Mouse (Mus musculus): ENCODE data around the gene 9530053A07Rik. TPM values are rescaled to one million over a fixed set of nuclear protein-coding genes. Genes with fewer than 3 reads are reported as not detected.

Gene 9530053A07Rik
- total and polyA plus RNA-seq, 3 experiments = 0.08 TPM; not detected in 2

DNA sequence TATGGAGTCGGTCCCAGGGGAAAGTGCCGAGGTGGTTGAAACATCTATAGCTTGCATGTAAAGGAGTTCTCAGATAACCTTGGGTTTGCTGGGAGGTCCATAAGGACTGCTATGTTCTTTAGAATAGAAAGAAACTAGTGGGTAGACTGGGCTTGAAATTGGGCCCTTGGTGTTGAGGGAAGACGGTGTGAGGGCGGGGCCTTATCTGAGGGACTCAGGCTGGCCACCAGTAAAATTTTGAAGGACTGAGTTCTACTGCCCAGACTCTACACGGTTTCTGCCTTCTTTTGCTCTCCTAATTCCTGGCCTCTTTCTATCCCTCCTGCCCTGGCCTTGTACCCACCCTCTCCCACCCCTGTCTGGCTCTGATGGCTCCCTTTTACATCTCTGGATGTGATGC, 51.6 kb downstream of the 9530053A07Rik start:
- WGBS = 55% methylated on average over 5 of the region's 5 CpGs
- no peaks in the 10 kb centered on the region for H3K36me3 ChIP-seq (ENCODE audit: control insufficient read depth, insufficient read depth, low read length)
- peak overlapping the region; percentile 93; the same call in 1 of the 2 replicates for H3K4me3 ChIP-seq
- DNase-seq = no peak
- H3K27me3 ChIP-seq (ENCODE audit: control insufficient read depth, insufficient read depth, low read length) = no peaks in the 10 kb centered on the region
- H3K27ac ChIP-seq = no peak overlapping the region; the same call in 1 of the 2 replicates
- intact Hi-C loops (cut with DNase I) = loop anchor here (2.0 kb wide), 1 partner anchor 26 kb away; no protein-coding TSS in a partner anchor
- TF ChIP-seq CTCF (IDR thresholded peaks at IDR 0.05) (no peak), POLR2A (IDR thresholded peaks at IDR 0.05; ENCODE audit: insufficient read depth, low read depth, low read length) (no peak), EP300 (IDR thresholded peaks at IDR 0.05; ENCODE audit: insufficient read depth, low read depth, low read length) (no peak)
- peaks cover 3% of the 10 kb centered on the region; the same call in 1 of the 2 replicates for H3K79me2 ChIP-seq (replicated peaks; ENCODE audit: control insufficient read depth, insufficient read depth, low read length)
- peaks cover 2% of the 10 kb centered on the region; the same call in 1 of the 2 replicates for H3K4me1 ChIP-seq (ENCODE audit: control insufficient read depth, insufficient read depth, low read length)
- H3K9ac ChIP-seq (ENCODE audit: low read depth, low read length) = no peak overlapping the region

DNA sequence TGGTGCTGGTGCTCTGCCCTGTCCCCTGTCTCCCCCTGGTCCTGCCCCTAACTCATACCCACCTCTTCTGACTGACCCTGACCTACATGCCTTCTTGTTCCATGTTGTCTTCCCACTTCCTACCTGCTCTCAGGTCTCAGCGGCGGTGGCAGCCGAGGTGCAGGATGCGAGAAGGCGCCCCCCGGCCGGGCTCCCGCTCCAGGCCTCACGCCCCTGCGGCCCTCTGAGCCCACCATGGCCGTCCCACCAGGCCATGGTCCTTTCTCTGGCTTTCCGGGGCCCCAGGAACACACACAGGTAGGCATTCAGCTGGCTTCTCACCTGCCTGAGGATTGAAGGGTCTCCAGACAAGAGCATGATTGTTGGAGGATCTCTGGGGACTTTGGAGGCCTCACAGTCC, 52.1 kb downstream of the 9530053A07Rik start:
- H3K4me1 ChIP-seq (ENCODE audit: control insufficient read depth, insufficient read depth, low read length) = peaks cover 2% of the 10 kb centered on the region; the same call in 1 of the 2 replicates
- no peaks in the 10 kb centered on the region for H3K36me3 ChIP-seq (ENCODE audit: control insufficient read depth, insufficient read depth, low read length)
- H3K27ac ChIP-seq = no peak overlapping the region
- H3K79me2 ChIP-seq (replicated peaks; ENCODE audit: control insufficient read depth, insufficient read depth, low read length) = peaks cover 3% of the 10 kb centered on the region; the same call in 1 of the 2 replicates
- DNase-seq = no peak
- TF ChIP-seq CTCF (IDR thresholded peaks at IDR 0.05) (no peak), POLR2A (IDR thresholded peaks at IDR 0.05; ENCODE audit: insufficient read depth, low read depth, low read length) (no peak), EP300 (IDR thresholded peaks at IDR 0.05; ENCODE audit: insufficient read depth, low read depth, low read length) (no peak)
- intact Hi-C loops (cut with DNase I) = loop anchor here (2.0 kb wide), 1 partner anchor 25 kb away; no protein-coding TSS in a partner anchor
- H3K4me3 ChIP-seq = no peak overlapping the region
- 94% methylated on average over 12 of the region's 12 CpGs for WGBS
- no peak overlapping the region for H3K9ac ChIP-seq (ENCODE audit: low read depth, low read length)
- H3K27me3 ChIP-seq (ENCODE audit: control insufficient read depth, insufficient read depth, low read length) = no peaks in the 10 kb centered on the region

DNA sequence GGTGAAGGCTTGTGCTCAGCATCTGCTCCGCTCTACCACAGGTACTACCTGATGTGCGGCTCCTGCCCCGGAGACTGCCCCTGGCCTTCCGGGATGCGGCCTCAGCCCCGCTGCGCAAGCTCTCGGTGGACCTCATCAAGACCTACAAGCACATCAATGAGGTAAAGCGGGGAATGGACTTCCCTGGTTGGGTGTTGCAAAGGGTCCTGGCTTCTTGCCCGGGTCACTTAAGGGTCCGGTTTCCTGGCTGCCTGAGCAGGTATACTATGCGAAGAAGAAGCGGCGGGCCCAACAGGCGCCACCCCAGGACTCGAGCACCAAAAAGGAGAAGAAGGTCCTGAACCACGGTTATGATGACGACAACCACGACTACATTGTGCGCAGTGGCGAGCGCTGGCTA, 53.1 kb downstream of the 9530053A07Rik start:
- intact Hi-C loops (cut with DNase I) = no loop called here
- no peaks in the 10 kb centered on the region for H3K27me3 ChIP-seq (ENCODE audit: control insufficient read depth, insufficient read depth, low read length)
- no peak overlapping the region for H3K9ac ChIP-seq (ENCODE audit: low read depth, low read length)
- no peak for DNase-seq
- H3K27ac ChIP-seq = no peak overlapping the region
- TF ChIP-seq CTCF (IDR thresholded peaks at IDR 0.05) (no peak), POLR2A (IDR thresholded peaks at IDR 0.05; ENCODE audit: insufficient read depth, low read depth, low read length) (no peak), EP300 (IDR thresholded peaks at IDR 0.05; ENCODE audit: insufficient read depth, low read depth, low read length) (no peak)
- no peaks in the 10 kb centered on the region for H3K36me3 ChIP-seq (ENCODE audit: control insufficient read depth, insufficient read depth, low read length)
- 92% methylated on average over 22 of the region's 22 CpGs for WGBS
- peaks cover 2% of the 10 kb centered on the region; the same call in 1 of the 2 replicates for H3K4me1 ChIP-seq (ENCODE audit: control insufficient read depth, insufficient read depth, low read length)
- no peak overlapping the region for H3K4me3 ChIP-seq
- peaks cover 3% of the 10 kb centered on the region; the same call in 1 of the 2 replicates for H3K79me2 ChIP-seq (replicated peaks; ENCODE audit: control insufficient read depth, insufficient read depth, low read length)

DNA sequence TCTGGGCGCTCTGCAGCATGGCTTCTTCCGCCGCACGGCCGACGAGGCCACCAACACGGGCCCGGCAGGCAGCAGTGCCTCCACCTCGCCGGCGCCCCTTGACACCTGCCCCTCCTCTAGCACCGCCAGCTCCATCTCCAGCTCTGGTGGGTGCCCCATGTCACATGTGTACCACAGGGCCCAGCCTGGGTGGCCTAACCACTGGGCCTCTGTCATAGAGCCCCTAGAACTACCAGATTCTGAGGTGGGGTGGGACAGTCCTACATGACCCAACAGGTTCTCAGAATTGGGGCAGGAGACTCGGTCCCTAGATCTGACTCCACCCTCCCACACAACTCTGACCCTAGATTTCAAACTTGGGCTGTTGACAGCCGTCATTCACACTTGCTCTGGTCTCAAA, 56.6 kb downstream of the 9530053A07Rik start:
- no peak for TF ChIP-seq CTCF (IDR thresholded peaks at IDR 0.05)
- no peak for TF ChIP-seq EP300 (IDR thresholded peaks at IDR 0.05; ENCODE audit: insufficient read depth, low read depth, low read length)
- no peak for TF ChIP-seq POLR2A (IDR thresholded peaks at IDR 0.05; ENCODE audit: insufficient read depth, low read depth, low read length)
- Histone ChIP-seq H3K36me3 (ENCODE audit: control insufficient read depth, insufficient read depth, low read length) (no peaks in the 10 kb centered on the region), H3K9ac (ENCODE audit: low read depth, low read length) (no peak overlapping the region), H3K79me2 (replicated peaks; ENCODE audit: control insufficient read depth, insufficient read depth, low read length) (no peaks in the 10 kb centered on the region), H3K4me1 (ENCODE audit: control insufficient read depth, insufficient read depth, low read length) (no peaks in the 10 kb centered on the region), H3K4me3 (no peak overlapping the region), H3K27me3 (ENCODE audit: control insufficient read depth, insufficient read depth, low read length) (no peaks in the 10 kb centered on the region), H3K27ac (no peak overlapping the region)
- DNase-seq = no peak
- intact Hi-C loops (cut with DNase I) = no loop called here
- WGBS = 91% methylated on average over 14 of the region's 14 CpGs

DNA sequence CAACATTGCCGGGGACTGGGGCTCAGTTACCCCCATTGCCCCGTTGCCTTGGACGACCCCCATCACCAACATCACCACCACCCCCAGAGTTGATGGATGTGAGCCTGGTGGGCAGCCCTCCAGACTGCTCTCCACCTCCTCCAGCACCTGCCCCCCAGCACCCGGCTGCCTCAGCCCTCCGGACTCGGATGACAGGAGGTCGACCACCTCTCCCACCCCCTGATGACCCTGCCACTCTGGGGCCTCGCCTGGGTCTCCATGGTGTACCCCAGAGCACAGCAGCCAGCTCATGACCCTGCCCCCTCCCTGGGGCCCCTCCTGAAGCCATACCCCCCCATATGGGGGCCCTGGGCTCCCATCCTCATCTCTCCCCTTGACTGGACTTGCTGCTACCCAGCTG, 57.4 kb downstream of the 9530053A07Rik start:
- no peak overlapping the region for H3K4me3 ChIP-seq
- intact Hi-C loops (cut with DNase I) = no loop called here
- H3K4me1 ChIP-seq (ENCODE audit: control insufficient read depth, insufficient read depth, low read length) = no peaks in the 10 kb centered on the region
- no peaks in the 10 kb centered on the region for H3K79me2 ChIP-seq (replicated peaks; ENCODE audit: control insufficient read depth, insufficient read depth, low read length)
- DNase-seq = no peak
- H3K27ac ChIP-seq = no peak overlapping the region
- H3K27me3 ChIP-seq (ENCODE audit: control insufficient read depth, insufficient read depth, low read length) = no peaks in the 10 kb centered on the region
- H3K9ac ChIP-seq (ENCODE audit: low read depth, low read length) = no peak overlapping the region
- 92% methylated on average over 8 of the region's 8 CpGs for WGBS
- TF ChIP-seq POLR2A (IDR thresholded peaks at IDR 0.05; ENCODE audit: insufficient read depth, low read depth, low read length) (no peak), CTCF (IDR thresholded peaks at IDR 0.05) (no peak), EP300 (IDR thresholded peaks at IDR 0.05; ENCODE audit: insufficient read depth, low read depth, low read length) (no peak)
- no peaks in the 10 kb centered on the region for H3K36me3 ChIP-seq (ENCODE audit: control insufficient read depth, insufficient read depth, low read length)

DNA sequence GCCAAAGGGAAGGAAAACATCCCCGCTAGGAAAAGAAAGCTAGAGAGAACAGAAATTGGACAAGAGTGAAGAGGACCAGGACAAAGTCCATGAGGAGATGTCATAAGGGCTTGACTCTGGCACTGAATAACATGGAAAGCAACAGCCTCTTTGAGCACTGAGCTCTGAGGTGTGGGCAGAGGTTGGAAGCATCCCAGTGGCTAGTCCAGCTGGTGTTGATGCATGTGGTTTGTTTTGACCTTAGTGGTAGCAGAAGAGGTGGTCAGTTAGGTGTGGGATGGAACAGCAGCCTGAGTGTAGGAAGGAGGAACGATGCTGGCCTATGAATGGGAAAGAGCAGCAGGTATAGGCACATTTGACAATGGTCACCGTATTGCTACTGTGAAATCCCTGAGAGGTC, 62.2 kb downstream of the 9530053A07Rik start:
- Histone ChIP-seq H3K4me3 (no peak overlapping the region), H3K36me3 (ENCODE audit: control insufficient read depth, insufficient read depth, low read length) (no peaks in the 10 kb centered on the region)
- 94% methylated on average over 3 of the region's 3 CpGs for WGBS

More for the DNA sequence above, 62.2 kb downstream of the 9530053A07Rik start:
- no peaks in the 10 kb centered on the region for H3K79me2 ChIP-seq (replicated peaks; ENCODE audit: control insufficient read depth, insufficient read depth, low read length)
- no peak overlapping the region for H3K27ac ChIP-seq
- H3K27me3 ChIP-seq (ENCODE audit: control insufficient read depth, insufficient read depth, low read length) = no peaks in the 10 kb centered on the region
- intact Hi-C loops (cut with DNase I) = no loop called here
- TF ChIP-seq EP300 (IDR thresholded peaks at IDR 0.05; ENCODE audit: insufficient read depth, low read depth, low read length) (no peak), CTCF (IDR thresholded peaks at IDR 0.05) (no peak), POLR2A (IDR thresholded peaks at IDR 0.05; ENCODE audit: insufficient read depth, low read depth, low read length) (no peak)
- DNase-seq = no peak
- H3K9ac ChIP-seq (ENCODE audit: low read depth, low read length) = no peak overlapping the region
- no peaks in the 10 kb centered on the region for H3K4me1 ChIP-seq (ENCODE audit: control insufficient read depth, insufficient read depth, low read length)

All from heart, adult 2 months (tissue).